Mouse (Mus musculus) thymus, adult 2 months (tissue): ENCODE data around the gene Cap2.

Experiments used
- CTCF ChIP-seq: fragments of 200-500 bp; IDR thresholded peaks from 2 replicates; pipeline ENCODE4 v1.5.1; 2012; ENCODE audit warnings: mild to moderate bottlenecking, control low read depth, low read length, moderate library complexity, borderline replicate concordance; ENCODE audit not compliant: control insufficient read depth, poor library complexity, insufficient read depth; ENCODE audit errors: extremely low read depth
- POLR2A ChIP-seq: fragments of 200-500 bp; IDR thresholded peaks from 2 replicates; pipeline ENCODE4 v1.6.1; 2012; ENCODE audit warnings: mild to moderate bottlenecking, low read length, control low read depth, moderate library complexity; ENCODE audit not compliant: control insufficient read depth, poor library complexity, insufficient read depth; ENCODE audit errors: extremely low read depth

DNA sequence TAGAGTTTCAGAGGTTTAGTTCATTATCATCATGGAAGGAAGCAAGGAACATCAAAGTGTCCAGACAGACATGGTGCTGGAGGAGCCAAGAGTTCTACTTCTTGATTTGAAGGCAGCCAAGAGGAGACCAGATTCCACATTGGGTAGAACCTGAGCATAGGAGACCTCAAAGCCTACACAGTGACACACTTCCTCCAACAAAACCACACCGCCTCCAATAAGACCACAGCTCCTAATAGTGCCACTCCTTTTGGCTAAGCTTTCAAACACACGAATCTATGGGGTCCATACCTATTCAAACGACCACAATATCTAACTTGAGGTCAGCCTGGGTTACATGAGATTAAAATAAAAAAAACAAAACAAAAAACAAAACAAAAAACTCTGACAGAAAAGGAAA is 25.0 kb downstream of the Cap2 start:
- no peak for TF ChIP-seq CTCF
- no peak for TF ChIP-seq POLR2A
